Mouse (Mus musculus): ENCODE results near the gene Wbp2.

Wbp2 gene

GRCm38 (mm10) chr11:116091591-116091990, 4.8 kb upstream of the Wbp2 start:
- DNase-seq (ENCODE audit: low spot score) = no peak

GRCm38 (mm10) chr11:116089545-116089944, 2.8 kb upstream of the Wbp2 start:
- no peak for DNase-seq (ENCODE audit: low spot score)

- DNase-seq (ENCODE audit: low spot score) = no peak
Measured at GRCm38 (mm10) chr11:116088741-116089394, 2.1 kb upstream of the Wbp2 start.

- no peak for DNase-seq (ENCODE audit: low spot score)
Measured at GRCm38 (mm10) chr11:116088188-116088587, 1.4 kb upstream of the Wbp2 start.

GRCm38 (mm10) chr11:116087194-116088130, 667 bp upstream of the Wbp2 start:
- peak; percentile 79 for DNase-seq (ENCODE audit: low spot score)

DNA sequence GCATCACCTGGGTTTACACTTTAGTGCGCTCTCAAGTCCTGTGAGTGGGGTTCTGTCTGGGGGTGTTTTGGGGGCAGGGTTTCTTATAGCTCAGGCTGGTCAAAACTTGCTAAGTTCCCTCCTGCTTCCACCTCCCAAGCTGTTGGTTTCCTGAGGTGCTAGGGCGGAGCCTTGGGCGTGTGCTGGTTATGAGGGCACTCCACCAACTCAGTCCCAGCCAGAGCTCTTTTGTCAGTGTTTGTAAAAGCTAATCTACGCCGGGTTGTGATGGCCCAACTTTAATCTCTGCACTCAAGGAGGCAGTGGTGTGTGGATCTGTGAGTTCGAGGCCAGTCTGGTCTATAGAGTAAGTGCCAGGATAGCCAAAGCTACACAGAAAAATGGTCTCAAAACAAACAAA, 2.6 kb downstream of the Wbp2 start:
- no peak for DNase-seq (ENCODE audit: low spot score)

GRCm38 (mm10) chr11:116083096-116083672, 3.6 kb downstream of the Wbp2 start:
- DNase-seq (ENCODE audit: low spot score) = no peak

DNA sequence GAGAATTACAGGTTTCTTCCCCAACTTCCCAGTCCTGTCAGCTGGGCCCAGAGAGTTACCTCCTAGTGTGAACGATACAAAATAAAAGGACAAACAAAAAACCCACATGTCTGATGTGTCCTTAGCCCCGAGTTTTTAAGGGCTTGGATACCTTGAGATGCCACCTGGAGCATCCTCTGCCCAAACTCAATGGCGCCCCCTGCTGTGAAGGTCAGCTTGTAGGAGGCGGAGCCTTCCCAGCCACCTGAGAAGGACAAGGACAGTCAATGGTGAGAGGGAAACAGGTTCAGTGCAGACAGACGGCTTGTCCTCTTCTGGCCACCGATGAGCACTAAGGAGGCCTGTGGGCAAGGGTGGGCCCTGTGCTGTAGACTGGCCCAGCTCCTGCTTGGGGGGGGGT, 5.7 kb downstream of the Wbp2 start:
- DNase-seq (ENCODE audit: low spot score) = no peak

- no peak for DNase-seq (ENCODE audit: low spot score)
Measured at GRCm38 (mm10) chr11:116079511-116079910, 7.3 kb downstream of the Wbp2 start.

DNA sequence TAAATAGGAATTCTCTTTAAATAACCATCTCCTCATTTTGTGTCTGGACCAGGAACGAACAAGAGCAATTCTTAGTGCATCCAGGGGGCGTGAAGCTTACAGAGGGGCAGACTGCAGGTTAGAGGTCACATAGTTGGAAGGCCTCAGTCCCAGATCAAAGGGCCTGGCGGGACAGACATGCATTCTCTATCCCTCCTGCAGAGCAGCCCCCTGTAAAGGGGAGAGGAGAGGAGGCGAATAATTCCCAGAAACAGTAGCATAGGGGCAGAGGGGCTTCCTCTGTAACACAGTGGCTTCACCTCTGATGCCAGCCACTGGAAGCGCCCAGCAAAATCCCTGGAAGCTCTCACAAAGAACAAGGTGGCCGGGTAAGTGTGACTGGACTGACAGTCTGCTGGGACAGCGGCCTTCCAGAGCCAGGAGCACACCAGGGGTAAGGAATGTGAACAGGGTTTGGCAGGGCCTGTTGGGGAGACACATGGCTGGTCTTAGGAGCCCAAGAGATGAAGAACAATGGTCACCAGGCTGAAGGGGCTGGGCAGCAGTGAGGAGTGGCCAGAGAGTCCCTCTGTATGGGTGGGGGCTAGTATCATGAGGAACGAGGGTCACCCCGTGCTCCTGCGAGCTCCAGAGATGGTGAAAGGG, 8.0 kb downstream of the Wbp2 start:
- DNase-seq (ENCODE audit: low spot score) = no peak

GRCm38 (mm10) chr11:116078221-116078620, 8.6 kb downstream of the Wbp2 start:
- DNase-seq (ENCODE audit: low spot score) = no peak

GRCm38 (mm10) chr11:116077446-116078204, 9.2 kb downstream of the Wbp2 start, which contains the start of gene Unc13d:
TSS of gene Unc13d (minus strand) at chr11:116077961.
- no peak for DNase-seq (ENCODE audit: low spot score)

DNA sequence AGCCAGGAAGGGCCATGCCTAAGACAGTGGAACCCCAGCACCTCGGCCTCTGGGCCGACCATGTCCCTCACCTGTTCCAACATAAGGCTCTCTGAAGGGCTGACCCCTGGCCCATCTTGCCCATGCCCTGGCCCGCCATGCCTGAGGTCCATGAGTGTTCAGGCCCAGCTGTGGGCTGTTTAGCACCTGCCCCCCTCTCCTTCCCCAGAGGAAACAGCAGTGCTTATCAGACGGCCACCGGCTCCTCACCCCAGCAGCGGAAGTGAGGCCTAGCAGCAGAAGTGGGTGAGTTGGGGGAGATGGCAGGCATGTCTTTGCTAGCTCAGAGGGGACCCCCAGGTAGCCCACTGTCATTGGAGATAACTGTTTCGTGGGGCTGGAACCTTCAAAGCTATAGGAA, 10.0 kb downstream of the Wbp2 start:
- no peak for DNase-seq (ENCODE audit: low spot score)

DNA sequence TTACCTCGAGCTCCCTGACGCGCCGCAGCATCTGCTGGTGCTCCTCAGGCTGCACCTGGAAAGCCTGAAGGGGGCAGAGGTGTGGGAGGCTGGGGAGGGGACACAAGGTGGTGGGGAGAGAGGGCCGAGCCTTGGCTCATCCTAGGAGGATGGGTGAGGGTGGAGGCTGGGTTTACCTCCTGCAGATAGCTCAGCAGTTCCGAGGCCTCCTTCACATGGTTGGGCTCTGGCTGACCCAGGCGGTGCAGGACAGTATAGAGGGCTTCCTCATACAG, 10.6 kb downstream of the Wbp2 start:
- DNase-seq (ENCODE audit: low spot score) = no peak

- peak; percentile 53 for DNase-seq (ENCODE audit: low spot score)
Measured at GRCm38 (mm10) chr11:116075539-116076265, 11.1 kb downstream of the Wbp2 start.

GRCm38 (mm10) chr11:116074436-116074991, 12.3 kb downstream of the Wbp2 start:
- DNase-seq (ENCODE audit: low spot score) = no peak

DNA sequence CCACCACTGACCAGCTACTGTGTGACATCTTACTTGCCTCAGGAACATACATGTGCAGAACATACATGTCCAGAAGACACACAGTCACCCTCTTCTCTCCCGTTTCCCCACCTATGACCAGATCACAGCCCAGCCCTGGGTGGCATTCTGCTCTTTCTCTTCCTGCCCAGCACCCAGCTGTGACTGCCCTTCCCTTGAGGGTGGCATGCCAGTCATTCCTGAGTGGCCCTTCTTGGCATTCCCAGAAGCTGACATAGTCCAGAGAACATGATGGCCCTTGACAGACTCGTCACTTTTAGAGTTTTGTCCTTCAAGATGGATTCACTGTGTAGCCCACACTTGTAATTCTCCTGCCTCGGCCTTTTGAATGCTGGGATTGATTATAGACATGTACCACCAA, 14.2 kb downstream of the Wbp2 start:
- DNase-seq (ENCODE audit: low spot score) = no peak

DNA sequence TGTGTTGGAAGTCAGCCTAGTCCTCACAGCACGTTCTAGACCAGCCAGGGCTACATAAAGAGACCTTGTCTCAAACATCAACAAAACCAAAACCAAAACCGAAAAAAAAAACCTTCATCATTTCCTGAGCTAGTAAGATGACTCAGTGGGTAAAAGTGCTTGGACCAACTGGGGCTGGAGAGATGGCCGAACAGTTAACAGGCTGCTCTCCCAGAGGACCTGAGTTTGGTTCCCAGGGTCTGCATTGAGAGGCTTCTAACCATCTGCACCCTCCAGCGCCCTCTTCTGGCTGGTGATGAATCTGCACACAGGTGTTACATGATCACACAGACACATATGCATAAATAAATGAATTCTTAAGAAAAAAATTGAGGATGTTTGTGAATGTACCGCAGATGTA, 15.3 kb downstream of the Wbp2 start:
- DNase-seq (ENCODE audit: low spot score) = no peak

GRCm38 (mm10) chr11:116065345-116065744, 21.4 kb downstream of the Wbp2 start:
- DNase-seq (ENCODE audit: low spot score) = no peak

- DNase-seq (ENCODE audit: low spot score) = no peak
Measured at GRCm38 (mm10) chr11:116064187-116064867, 22.5 kb downstream of the Wbp2 start.

Measured in testis, postnatal 14 days (tissue).